Mouse (Mus musculus) hindbrain, embryonic 12.5 days (tissue): ENCODE data around the gene Prr23a1. TPM values are rescaled to one million over a fixed set of nuclear protein-coding genes. Genes with fewer than 3 reads are reported as not detected.
A peak's percentile ranks its signal among the peaks of the same experiment; 100 is the strongest.
"Not testable (repeated sequence)": the region's sequence is repeated elsewhere in the genome, so short reads cannot be mapped to it uniquely, and the experiment has no call there.

Source experiments
- ATAC-seq: fragments of 200-750 bp; cut with Nextera tagmentation; 2 replicates; pipeline ENCODE4 v1.8.0; 2017; ENCODE audit warnings: moderate TSS enrichment; ENCODE audit not compliant: low FRiP score
- H3K27ac ChIP-seq: fragments of 300-500 bp; sonication (generic); 2 replicates; pipeline ENCODE4 v1.5.1; 2016; ENCODE audit warnings: mild to moderate bottlenecking
- H3K27me3 ChIP-seq: fragments of 300-500 bp; sonication (generic); 2 replicates; pipeline ENCODE4 v1.6.1; 2016; ENCODE audit warnings: mild to moderate bottlenecking
- H3K36me3 ChIP-seq: fragments of 300-500 bp; sonication (generic); 2 replicates; pipeline ENCODE4 v1.6.1; 2016; ENCODE audit warnings: mild to moderate bottlenecking
- H3K4me1 ChIP-seq: fragments of 300-500 bp; sonication (generic); 2 replicates; pipeline ENCODE4 v1.6.1; 2016
- H3K4me2 ChIP-seq: fragments of 300-500 bp; sonication (generic); replicated peaks from 2 replicates; pipeline ENCODE4 v1.6.1; 2016; ENCODE audit warnings: mild to moderate bottlenecking
- H3K4me3 ChIP-seq: fragments of 300-500 bp; sonication (generic); 2 replicates; pipeline ENCODE4 v1.5.1; 2016; ENCODE audit warnings: mild to moderate bottlenecking
- H3K9ac ChIP-seq: fragments of 300-500 bp; sonication (generic); 2 replicates; pipeline ENCODE4 v1.6.1; 2016; ENCODE audit warnings: mild to moderate bottlenecking, moderate library complexity
- H3K9me3 ChIP-seq: fragments of 300-500 bp; sonication (generic); replicated peaks from 2 replicates; pipeline ENCODE4 v1.6.1; 2016; ENCODE audit warnings: mild to moderate bottlenecking
- WGBS: fragments of 180-500 bp; shearing (Covaris S2); methylation state at CpG from one replicate; pipeline ENCODE4 v1.1.7; 2016; 5-methylcytosine and 5-hydroxymethylcytosine counted together
- polyA plus RNA-seq: library from polyadenylated mRNA; unstranded; fragments of >200 nt; fragmentation: Nextera tagmentation; extraction: Ambion mirVana; gene quantifications from 2 replicates; pipeline ENCODE4 v1.2.1, GENCODE M21; 2016

Gene Prr23a1
- polyA plus RNA-seq: not detected in 2 replicates

GRCm38 (mm10) chr9:98842117-98842516, at the start of gene Prr23a1:
Gene Prr23a1 (plus strand): TSS chr9:98842503.
- Histone ChIP-seq H3K4me2 (peak within 1 kb of the TSS; percentile 39), H3K36me3 (no peaks in the 10 kb centered on the region), H3K9me3 (no peaks in the 10 kb centered on the region), H3K4me3 (peak within 1 kb of the TSS; percentile 17), H3K9ac (no peak within 1 kb of the TSS), H3K27me3 (no peaks in the 10 kb centered on the region), H3K4me1 (no peaks in the 10 kb centered on the region), H3K27ac (no peak within 1 kb of the TSS)
- no peak for ATAC-seq
- 62% methylated on average over 22 of the region's 22 CpGs for WGBS

- WGBS: 77% methylated on average over 1 of the region's 1 CpGs
- Histone ChIP-seq H3K9me3 (no peaks in the 10 kb centered on the region), H3K4me1 (peaks cover 3% of the 10 kb centered on the region), H3K36me3 (no peaks in the 10 kb centered on the region), H3K4me3 (no peak overlapping the region), H3K27ac (no peak overlapping the region), H3K27me3 (no peaks in the 10 kb centered on the region), H3K9ac (no peak overlapping the region), H3K4me2 (no peak overlapping the region)
- no peak for ATAC-seq
Measured at GRCm38 (mm10) chr9:98799021-98799420, 43.3 kb upstream of the Prr23a1 start.

GRCm38 (mm10) chr9:98803971-98804370, 38.3 kb upstream of the Prr23a1 start:
- 51% methylated on average over 12 of the region's 12 CpGs for WGBS
- no peak overlapping the region for H3K27ac ChIP-seq
- no peak for ATAC-seq
- H3K4me1 ChIP-seq: peaks cover 4% of the 10 kb centered on the region
- H3K9ac ChIP-seq: no peak overlapping the region
- H3K36me3 ChIP-seq: no peaks in the 10 kb centered on the region
- no peak overlapping the region for H3K4me3 ChIP-seq
- H3K4me2 ChIP-seq: no peak overlapping the region
- no peaks in the 10 kb centered on the region for H3K27me3 ChIP-seq
- no peaks in the 10 kb centered on the region for H3K9me3 ChIP-seq

- Histone ChIP-seq H3K4me1 (peaks cover 4% of the 10 kb centered on the region), H3K36me3 (no peaks in the 10 kb centered on the region), H3K27me3 (no peaks in the 10 kb centered on the region), H3K9me3 (no peaks in the 10 kb centered on the region), H3K27ac (no peak overlapping the region), H3K4me2 (no peak overlapping the region), H3K9ac (no peak overlapping the region), H3K4me3 (no peak overlapping the region)
- ATAC-seq: no peak
- WGBS: 78% methylated on average over 15 of the region's 15 CpGs
Measured at GRCm38 (mm10) chr9:98805511-98805910, 36.8 kb upstream of the Prr23a1 start.

- Histone ChIP-seq H3K27me3 (no peaks in the 10 kb centered on the region), H3K9ac (no peak overlapping the region), H3K4me1 (peaks cover 4% of the 10 kb centered on the region), H3K4me2 (no peak overlapping the region), H3K36me3 (no peaks in the 10 kb centered on the region), H3K27ac (no peak overlapping the region), H3K4me3 (no peak overlapping the region), H3K9me3 (no peaks in the 10 kb centered on the region)
- no peak for ATAC-seq
- WGBS: 79% methylated on average over 3 of the region's 3 CpGs
Measured at GRCm38 (mm10) chr9:98805934-98806333, 36.4 kb upstream of the Prr23a1 start.

- H3K9ac ChIP-seq: no peak overlapping the region
- no peaks in the 10 kb centered on the region for H3K36me3 ChIP-seq
- H3K9me3 ChIP-seq: no peaks in the 10 kb centered on the region
- H3K4me1 ChIP-seq: peaks cover 4% of the 10 kb centered on the region
- no peak overlapping the region for H3K27ac ChIP-seq
- no peak for ATAC-seq
- WGBS: 88% methylated on average over 8 of the region's 8 CpGs
- H3K27me3 ChIP-seq: no peaks in the 10 kb centered on the region
- H3K4me3 ChIP-seq: no peak overlapping the region
- H3K4me2 ChIP-seq: no peak overlapping the region
Measured at GRCm38 (mm10) chr9:98807631-98808030, 34.7 kb upstream of the Prr23a1 start.

- H3K27me3 ChIP-seq, H3K9me3 ChIP-seq, H3K9ac ChIP-seq, H3K4me2 ChIP-seq, H3K4me1 ChIP-seq, H3K36me3 ChIP-seq, H3K27ac ChIP-seq, H3K4me3 ChIP-seq, ATAC-seq: not testable (repeated sequence)
- 57% methylated on average over 2 of the region's 2 CpGs for WGBS
Measured at GRCm38 (mm10) chr9:98809526-98809925, 32.8 kb upstream of the Prr23a1 start.

- no peak overlapping the region for H3K27ac ChIP-seq
- no peak overlapping the region for H3K9ac ChIP-seq
- no peaks in the 10 kb centered on the region for H3K4me1 ChIP-seq
- H3K36me3 ChIP-seq: no peaks in the 10 kb centered on the region
- no peaks in the 10 kb centered on the region for H3K9me3 ChIP-seq
- no peaks in the 10 kb centered on the region for H3K27me3 ChIP-seq
- no peak overlapping the region for H3K4me2 ChIP-seq
- no peak for ATAC-seq
- WGBS: 70% methylated on average over 3 of the region's 3 CpGs
- no peak overlapping the region for H3K4me3 ChIP-seq
Measured at GRCm38 (mm10) chr9:98816066-98816465, 26.2 kb upstream of the Prr23a1 start.

- Histone ChIP-seq H3K4me1 (no peaks in the 10 kb centered on the region), H3K9ac (no peak overlapping the region), H3K27ac (no peak overlapping the region), H3K4me2 (no peak overlapping the region), H3K9me3 (no peaks in the 10 kb centered on the region), H3K4me3 (no peak overlapping the region), H3K27me3 (no peaks in the 10 kb centered on the region), H3K36me3 (no peaks in the 10 kb centered on the region)
- ATAC-seq: no peak
- WGBS: 86% methylated on average over 7 of the region's 7 CpGs
Measured at GRCm38 (mm10) chr9:98817592-98817991, 24.7 kb upstream of the Prr23a1 start.

GRCm38 (mm10) chr9:98818971-98819370, 23.3 kb upstream of the Prr23a1 start:
- 76% methylated on average over 5 of the region's 5 CpGs for WGBS

GRCm38 (mm10) chr9:98819481-98819880, 22.8 kb upstream of the Prr23a1 start:
- no peaks in the 10 kb centered on the region for H3K27me3 ChIP-seq
- H3K4me1 ChIP-seq: no peaks in the 10 kb centered on the region
- H3K4me2 ChIP-seq: no peak overlapping the region
- no peak overlapping the region for H3K4me3 ChIP-seq
- no peaks in the 10 kb centered on the region for H3K9me3 ChIP-seq
- WGBS: 74% methylated on average over 2 of the region's 2 CpGs
- ATAC-seq: no peak
- H3K9ac ChIP-seq: no peak overlapping the region
- H3K27ac ChIP-seq: no peak overlapping the region
- H3K36me3 ChIP-seq: no peaks in the 10 kb centered on the region

More at GRCm38 (mm10) chr9:98818971-98819370, 23.3 kb upstream of the Prr23a1 start:
- Histone ChIP-seq H3K9ac (no peak overlapping the region), H3K27ac (no peak overlapping the region), H3K4me1 (no peaks in the 10 kb centered on the region), H3K4me2 (no peak overlapping the region), H3K4me3 (no peak overlapping the region), H3K9me3 (no peaks in the 10 kb centered on the region), H3K36me3 (no peaks in the 10 kb centered on the region), H3K27me3 (no peaks in the 10 kb centered on the region)
- ATAC-seq: no peak

GRCm38 (mm10) chr9:98820461-98820860, 21.8 kb upstream of the Prr23a1 start:
- H3K4me3 ChIP-seq: no peak overlapping the region
- no peak for ATAC-seq
- no peaks in the 10 kb centered on the region for H3K36me3 ChIP-seq
- no peak overlapping the region for H3K27ac ChIP-seq
- no peaks in the 10 kb centered on the region for H3K9me3 ChIP-seq
- 82% methylated on average over 4 of the region's 4 CpGs for WGBS
- H3K4me2 ChIP-seq: no peak overlapping the region
- H3K9ac ChIP-seq: no peak overlapping the region
- H3K27me3 ChIP-seq: no peaks in the 10 kb centered on the region
- no peaks in the 10 kb centered on the region for H3K4me1 ChIP-seq

GRCm38 (mm10) chr9:98821067-98821466, 21.2 kb upstream of the Prr23a1 start:
- no peak for ATAC-seq
- no peak overlapping the region for H3K4me3 ChIP-seq
- H3K27me3 ChIP-seq: no peaks in the 10 kb centered on the region
- H3K27ac ChIP-seq: no peak overlapping the region
- no peak overlapping the region for H3K9ac ChIP-seq
- no peaks in the 10 kb centered on the region for H3K36me3 ChIP-seq
- no peak overlapping the region for H3K4me2 ChIP-seq
- H3K9me3 ChIP-seq: no peaks in the 10 kb centered on the region
- no peaks in the 10 kb centered on the region for H3K4me1 ChIP-seq
